Mouse (Mus musculus) embryo, embryonic 9.5 days (tissue): ENCODE results near the gene Trpv6.

ENCODE experiments used
- DNase-seq: peaks from one replicate; pipeline ENCODE4 v3.0.0-alpha.2; 2017; ENCODE audit errors: extremely low spot score

Gene Trpv6

GRCm38 (mm10) chr6:41636178-41636577 is at the start of gene Trpv6:
Trpv6 (minus strand) TSS chr6:41636405.
- no peak for DNase-seq

GRCm38 (mm10) chr6:41685596-41685995 is 49.4 kb upstream of the Trpv6 start:
- no peak for DNase-seq

GRCm38 (mm10) chr6:41684911-41685310 is 48.7 kb upstream of the Trpv6 start:
- no peak for DNase-seq

DNA sequence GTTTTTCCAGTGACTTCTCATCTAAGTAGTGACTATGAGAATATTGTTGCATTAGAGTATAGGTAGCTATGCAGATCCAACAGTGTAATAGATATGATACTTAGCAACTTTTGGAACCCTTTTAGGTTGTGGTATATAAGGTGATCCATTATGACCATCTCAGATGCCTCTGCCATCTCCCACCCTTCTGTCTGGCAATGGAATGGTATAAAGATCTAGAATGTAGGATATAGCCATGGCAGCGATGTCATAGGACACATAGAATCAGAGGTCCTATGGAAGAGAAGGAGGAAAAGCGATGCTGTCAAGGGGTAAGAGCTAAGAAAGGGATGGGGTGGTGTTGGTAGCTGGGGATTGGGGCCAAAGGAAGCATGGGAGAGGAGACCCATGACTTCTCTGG is 47.9 kb upstream of the Trpv6 start, which contains the start of gene Llcfc1:
Gene Llcfc1, plus strand, starts transcription at position 301 of the 400 bp plus-strand sequence.
- no peak for DNase-seq

- DNase-seq = no peak
Observed at GRCm38 (mm10) chr6:41681656-41682055, 45.5 kb upstream of the Trpv6 start.

GRCm38 (mm10) chr6:41680669-41681068 is 44.5 kb upstream of the Trpv6 start, which contains the start of gene Trpv5:
Trpv5 (minus strand) TSS chr6:41680769.
- DNase-seq = no peak

DNA sequence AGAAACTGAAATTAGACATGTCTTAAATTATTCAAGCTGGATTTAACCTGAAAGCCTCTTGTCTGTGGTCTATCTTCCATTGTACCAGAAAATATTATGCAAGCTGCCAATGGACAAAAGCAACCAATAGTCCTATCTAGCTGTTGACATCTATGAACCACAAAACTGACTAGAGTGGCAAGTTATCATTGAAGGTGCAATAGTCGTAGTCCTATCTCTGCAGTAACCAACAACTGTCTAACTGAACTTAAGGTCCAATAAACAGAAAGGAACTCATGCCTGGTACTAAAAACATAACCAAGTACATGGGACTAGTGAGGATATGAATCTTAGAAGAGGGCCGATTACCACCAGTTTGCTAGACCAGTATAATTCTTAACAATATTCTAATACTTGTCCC is 40.3 kb upstream of the Trpv6 start:
- DNase-seq = no peak

- no peak for DNase-seq
Observed at GRCm38 (mm10) chr6:41662320-41662719, 26.1 kb upstream of the Trpv6 start.

GRCm38 (mm10) chr6:41658487-41658886 is 22.3 kb upstream of the Trpv6 start:
- no peak for DNase-seq

GRCm38 (mm10) chr6:41654648-41655047 is 18.4 kb upstream of the Trpv6 start:
- no peak for DNase-seq

DNA sequence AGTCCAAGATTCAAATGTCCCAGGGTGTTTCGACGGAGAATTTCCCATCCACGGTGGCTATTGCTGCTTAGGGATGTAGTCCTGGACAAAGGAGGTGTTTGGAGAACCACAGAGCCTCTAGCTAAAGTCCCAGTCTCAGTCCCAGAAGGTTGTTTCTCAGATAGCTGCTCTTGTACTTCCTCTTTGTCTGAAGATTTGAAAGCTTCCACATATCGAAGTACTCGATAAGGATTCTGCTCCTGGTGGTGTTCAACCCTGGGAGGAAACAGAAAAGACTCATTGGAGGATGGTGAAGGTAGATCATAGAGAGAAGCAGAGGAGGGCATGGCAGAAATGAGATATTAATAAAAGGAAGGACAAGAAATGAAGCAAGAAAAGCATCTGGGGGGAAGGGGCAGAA is 17.0 kb upstream of the Trpv6 start:
- DNase-seq = no peak

DNA sequence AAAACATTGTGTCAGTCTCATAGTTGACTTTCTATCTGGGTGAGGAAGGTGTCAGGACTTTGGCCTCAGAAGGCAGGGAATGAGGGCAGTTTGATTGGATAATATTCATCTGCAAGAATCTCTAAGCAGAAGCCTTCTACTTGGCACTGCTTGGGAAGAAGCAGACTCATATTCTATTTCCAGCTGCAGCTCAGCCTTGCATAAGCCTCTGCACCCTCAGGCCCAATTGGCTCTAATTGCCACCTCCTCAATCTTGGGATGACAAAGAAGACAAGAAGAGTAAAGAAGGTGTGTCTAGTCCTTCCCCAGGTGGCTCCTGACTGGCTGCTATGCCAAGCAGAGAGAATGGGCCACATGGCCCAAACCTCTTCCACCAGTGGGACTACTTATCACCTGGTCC is 10.5 kb upstream of the Trpv6 start:
- DNase-seq = no peak

DNA sequence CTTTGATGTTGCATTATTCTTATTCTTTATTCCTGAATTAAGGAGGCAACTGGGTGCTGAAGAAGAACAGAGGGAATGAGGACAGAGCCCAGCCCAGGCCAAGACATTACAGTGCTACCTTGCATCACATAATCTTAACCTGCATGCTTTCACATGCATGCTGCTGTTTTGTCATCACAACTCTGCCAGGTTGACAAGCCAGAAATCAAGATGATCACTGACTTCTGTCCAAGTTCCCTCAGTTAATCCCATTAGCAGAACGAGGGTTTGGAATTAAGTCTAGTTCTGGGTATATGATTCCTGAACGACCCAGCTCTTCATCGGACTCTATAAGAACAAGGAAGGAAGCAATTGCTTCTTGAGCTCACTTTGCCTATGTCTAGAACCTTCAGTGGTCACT is 10.0 kb upstream of the Trpv6 start:
- no peak for DNase-seq

DNA sequence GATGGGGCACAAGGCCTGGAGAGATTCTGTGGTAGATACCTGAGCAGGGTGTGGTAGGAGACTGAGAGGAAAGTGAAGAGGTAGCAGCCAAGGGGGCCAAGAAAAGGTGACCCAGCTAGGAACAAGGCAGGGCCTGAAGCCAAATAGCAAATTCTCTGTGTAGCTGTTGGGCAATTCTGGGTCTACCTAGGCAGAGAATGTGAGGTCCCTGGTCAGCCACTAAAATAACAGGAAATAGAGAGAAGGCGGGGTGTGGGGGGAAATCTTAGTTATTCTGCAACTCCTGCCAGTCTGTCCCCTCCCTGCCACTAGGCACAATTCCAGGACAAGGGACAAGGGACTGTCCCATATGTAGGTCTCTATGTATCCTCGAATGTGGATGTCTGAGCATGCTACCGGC is 7.0 kb upstream of the Trpv6 start:
- DNase-seq = no peak

GRCm38 (mm10) chr6:41642765-41643164 is 6.6 kb upstream of the Trpv6 start:
- DNase-seq = no peak

DNA sequence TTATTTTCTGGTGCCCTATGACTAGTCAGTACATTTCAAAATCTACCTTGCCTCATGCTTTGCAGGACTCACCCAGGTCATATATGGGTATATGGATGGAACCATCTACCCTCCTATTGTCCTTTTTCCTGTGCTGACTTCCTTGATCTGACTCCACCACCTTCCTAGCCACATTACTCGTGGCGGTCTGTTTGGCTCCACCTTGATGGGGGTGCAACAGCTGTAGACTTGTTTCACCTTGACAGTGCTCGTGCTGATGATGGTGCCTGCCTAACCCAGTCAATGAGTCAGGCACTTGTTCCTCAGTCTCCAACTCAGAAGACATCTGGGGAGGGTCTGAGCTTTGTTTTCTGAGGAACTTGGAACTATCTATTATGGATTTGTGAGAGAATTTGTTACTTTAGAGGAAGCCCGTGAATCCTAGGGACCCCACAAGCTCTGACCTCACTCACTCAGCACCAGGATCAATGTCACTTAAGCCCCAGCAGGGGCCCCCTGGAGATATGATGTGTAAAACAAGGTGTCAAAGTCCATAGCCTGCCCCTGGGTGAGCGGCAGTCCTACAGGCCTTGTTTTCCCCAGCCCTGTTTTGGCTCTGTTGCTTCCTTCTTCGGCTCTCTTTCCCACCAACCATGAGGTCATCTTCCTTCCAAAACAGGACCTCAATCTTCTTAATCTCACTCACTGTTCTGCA is 5.1 kb upstream of the Trpv6 start:
- no peak for DNase-seq

- DNase-seq = no peak
Observed at GRCm38 (mm10) chr6:41640449-41640848, 4.2 kb upstream of the Trpv6 start.

DNA sequence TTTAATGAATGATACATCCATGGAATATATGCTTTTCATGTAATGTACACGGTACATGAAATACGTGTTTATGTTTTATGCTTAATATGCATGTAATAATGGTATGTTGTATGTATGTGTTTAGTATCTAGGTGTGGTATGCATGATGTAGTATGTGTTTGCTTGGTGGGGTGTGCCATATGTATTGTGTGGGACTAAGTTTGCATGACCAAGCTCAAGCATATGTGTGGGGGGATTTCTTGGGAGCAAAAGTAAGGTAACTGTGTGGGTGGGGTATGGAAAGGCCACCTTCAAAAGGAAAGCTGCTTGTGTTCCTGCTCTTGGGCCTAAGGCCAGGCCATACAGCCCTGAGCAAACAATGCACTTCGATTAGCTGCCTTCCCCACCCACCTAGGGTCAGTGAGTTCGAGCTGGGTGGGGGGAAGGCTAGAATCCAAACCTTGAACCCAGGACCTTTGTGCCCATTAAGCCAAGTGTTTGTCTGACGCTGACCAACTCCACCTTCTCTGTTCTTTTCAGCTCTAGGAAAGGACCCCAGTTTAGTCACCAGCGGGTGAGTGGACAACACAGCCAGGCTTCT is 1.8 kb upstream of the Trpv6 start:
- DNase-seq = no peak

GRCm38 (mm10) chr6:41637393-41637792 is 1.2 kb upstream of the Trpv6 start:
- DNase-seq = no peak

DNA sequence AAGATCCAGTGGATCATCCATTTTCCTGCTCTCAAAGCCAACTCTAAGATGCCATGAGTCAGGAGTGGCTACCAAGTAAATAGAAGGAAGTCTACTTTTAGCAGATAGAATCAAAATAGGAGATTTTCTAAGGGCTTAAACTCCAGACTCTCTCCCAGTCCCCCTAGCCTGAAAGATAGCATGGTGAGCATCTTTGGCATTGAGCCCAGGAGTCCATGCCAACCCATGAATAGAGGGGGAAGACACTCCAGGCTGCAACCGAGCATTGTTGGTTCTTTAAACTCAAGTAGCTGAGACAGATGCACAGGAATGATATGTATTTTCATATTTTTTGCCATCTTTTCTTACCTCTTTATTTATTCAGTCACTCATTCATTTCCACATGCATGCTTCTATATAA is 994 bp downstream of the Trpv6 start:
- no peak for DNase-seq

DNA sequence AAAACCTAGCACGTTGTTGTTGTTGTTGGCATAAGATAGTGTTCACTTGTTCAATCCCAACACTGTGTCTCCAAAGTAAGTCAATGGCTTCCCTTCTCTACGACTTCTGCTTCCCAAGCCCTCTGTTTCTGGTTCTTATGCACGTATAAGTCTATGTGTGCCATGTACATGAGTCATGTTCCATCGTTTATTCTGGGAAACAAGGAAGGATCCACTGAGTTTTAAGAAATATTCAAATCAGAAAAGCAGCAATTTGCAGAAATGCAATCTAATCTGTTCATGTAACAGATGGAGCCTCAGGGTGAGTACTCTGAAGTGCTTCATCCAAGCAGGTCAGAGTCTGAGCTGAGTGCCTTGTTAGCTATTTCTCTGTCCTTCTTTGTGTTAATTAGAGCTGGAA is 4.7 kb downstream of the Trpv6 start:
- DNase-seq = no peak

GRCm38 (mm10) chr6:41630791-41631190 is 5.4 kb downstream of the Trpv6 start:
- DNase-seq = no peak

- DNase-seq = no peak
Observed at GRCm38 (mm10) chr6:41628180-41628579, 8.0 kb downstream of the Trpv6 start.

DNA sequence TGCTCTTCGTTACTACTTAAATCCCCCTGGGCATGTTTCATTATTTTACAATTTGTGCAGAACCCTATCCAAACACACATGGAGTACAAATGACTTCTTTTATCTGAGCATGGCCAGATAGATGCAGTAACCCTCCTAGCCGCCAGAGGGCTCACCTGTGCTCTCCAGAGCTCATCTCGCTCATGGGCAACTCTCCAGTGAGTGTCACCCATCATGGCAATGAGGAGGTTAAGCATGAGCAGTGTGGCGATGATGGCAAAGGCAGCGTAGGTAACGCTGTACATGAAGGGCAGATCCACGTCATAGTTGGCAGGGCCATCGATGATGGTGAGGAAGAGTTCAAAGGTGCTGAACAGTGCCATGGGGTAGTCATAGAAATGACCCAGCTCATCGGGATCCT is 13.5 kb downstream of the Trpv6 start:
- no peak for DNase-seq
